Mouse (Mus musculus) heart, postnatal 0 days (tissue): ENCODE measurements around the gene Ube2g2.

Source experiments
- CTCF ChIP-seq: IDR thresholded peaks from 2 replicates; pipeline ENCODE4 v1.5.1; 2016; ENCODE audit warnings: antibody characterized with exemption, control low read depth, low read depth
- EP300 ChIP-seq: IDR thresholded peaks from 2 replicates; pipeline ENCODE4 v1.6.1; 2016; ENCODE audit warnings: antibody characterized with exemption, low read depth

- 0 out of 2 replicates have a peak, but pooled peaks have one; percentile 35 for TF ChIP-seq EP300
- TF ChIP-seq CTCF: no peak
These were observed 38.2 kb upstream of the Ube2g2 start for GRCm38 (mm10) chr10:77583795-77584422.
